Comparison of ENCODE assay signal across 13 mouse cellular contexts in the genomic region with DNA sequence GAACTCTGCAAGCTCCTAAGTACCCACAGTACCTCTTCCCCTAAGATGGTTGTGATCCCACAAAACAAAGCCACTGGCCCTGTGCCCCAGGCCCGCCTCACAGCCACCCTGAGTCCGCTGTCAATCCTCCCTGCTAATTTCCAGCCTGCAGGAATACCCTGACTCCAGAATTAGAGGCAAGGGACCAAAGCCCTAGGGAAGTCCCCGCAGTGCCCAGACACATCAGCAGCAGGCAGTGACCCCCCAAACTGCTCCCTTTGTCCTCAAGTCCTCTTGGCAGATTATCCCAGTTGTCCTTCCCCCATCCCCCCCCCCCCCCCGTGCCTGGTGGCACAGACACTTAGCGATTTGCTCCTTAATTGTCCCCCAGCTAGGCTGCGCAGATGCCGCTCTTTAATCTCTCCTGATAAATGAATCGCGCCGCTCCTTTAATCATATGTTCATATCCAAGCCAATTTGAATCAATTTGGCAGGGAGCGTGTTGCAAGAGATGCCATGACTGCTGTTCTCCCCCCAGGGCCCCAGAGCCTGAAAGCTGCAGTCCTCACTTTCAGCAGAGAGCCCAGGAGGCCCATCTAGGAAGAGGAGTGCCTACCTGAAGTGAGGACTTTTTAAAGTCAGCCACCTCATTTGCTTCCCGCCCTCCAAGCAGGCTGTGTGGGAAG. TPM values are rescaled to one million over a fixed set of nuclear protein-coding genes. Genes with fewer than 3 reads are reported as not detected.
DNase-seq lines count a peak whose midpoint lies in the region; ATAC-seq and TF ChIP-seq lines count a peak whose summit lies in the region.
"Had no signal": no experiment of that assay in that cellular context is flagged by ENCODE, and none has a peak within 500 bp of the region (broad histone marks: within the 10 kb centered on the region; RNA-seq: fewer than 3 reads in every experiment).

No protein-coding gene starts in this region.

- 0 out of 2 replicates have a peak overlapping the region, but pooled peaks have one; percentile 21 for H3K9ac ChIP-seq in embryonic facial prominence, embryonic 14.5 days (ENCODE audit: low read depth, low read length)
- H3K9ac ChIP-seq in hindbrain, embryonic 13.5 days = peak overlapping the region; percentile 43; the same call in 1 of the 2 replicates
- H3K9ac ChIP-seq in midbrain, embryonic 14.5 days (replicated peaks; ENCODE audit: low read length) = no peak overlapping the region; the same call in 1 of the 2 replicates
- H3K9ac ChIP-seq: heart, embryonic 15.5 days had no signal

- TF ChIP-seq CTCF in brain, embryonic 14.5 days (IDR thresholded peaks at IDR 0.05; ENCODE audit: borderline replicate concordance, extremely low read depth, insufficient read depth, insufficient read length) = no peak

- ATAC-seq in embryonic facial prominence, embryonic 14.5 days (ENCODE audit: low read depth) = no peak
- ATAC-seq in hindbrain, embryonic 13.5 days (ENCODE audit: low FRiP score) = peak; percentile 37; the same call in 1 of the 2 replicates
- ATAC-seq in midbrain, embryonic 14.5 days (ENCODE audit: low FRiP score, low TSS enrichment) = peak; percentile 48
- ATAC-seq: intestine, postnatal 0 days had no signal

- H3K4me3 ChIP-seq in embryonic facial prominence, embryonic 14.5 days (ENCODE audit: low read depth, low read length) = no peak overlapping the region
- no peak overlapping the region for H3K4me3 ChIP-seq in hindbrain, embryonic 13.5 days
- H3K4me3 ChIP-seq in midbrain, embryonic 14.5 days (replicated peaks; ENCODE audit: low read depth, low read length) = no peak overlapping the region
- H3K4me3 ChIP-seq: heart, embryonic 15.5 days had no signal

- H3K36me3 ChIP-seq in embryonic facial prominence, embryonic 14.5 days (ENCODE audit: control insufficient read depth, insufficient read depth, low read length) = peaks cover 14% of the 10 kb centered on the region
- peaks cover 14% of the 10 kb centered on the region for H3K36me3 ChIP-seq in hindbrain, embryonic 13.5 days
- H3K36me3 ChIP-seq in midbrain, embryonic 14.5 days (ENCODE audit: control insufficient read depth, insufficient read depth, low read length) = peaks cover 13% of the 10 kb centered on the region

- H3K27me3 ChIP-seq in embryonic facial prominence, embryonic 14.5 days (replicated peaks; ENCODE audit: control insufficient read depth, insufficient read depth, low read length) = 0 out of 2 replicates have a peak, but pooled peaks cover 5% of the 10 kb centered on the region
- peaks cover 46% of the 10 kb centered on the region for H3K27me3 ChIP-seq in hindbrain, embryonic 13.5 days
- H3K27me3 ChIP-seq in midbrain, embryonic 14.5 days (ENCODE audit: control insufficient read depth, insufficient read depth, low read length) = peaks cover 13% of the 10 kb centered on the region; the same call in 1 of the 2 replicates
- H3K27me3 ChIP-seq: CH12.LX; heart, embryonic 15.5 days had no signal

- no peaks in the 10 kb centered on the region for H3K9me3 ChIP-seq in embryonic facial prominence, embryonic 14.5 days (ENCODE audit: control insufficient read depth, low read length)
- no peaks in the 10 kb centered on the region for H3K9me3 ChIP-seq in hindbrain, embryonic 13.5 days
- no peaks in the 10 kb centered on the region for H3K9me3 ChIP-seq in midbrain, embryonic 14.5 days (ENCODE audit: control insufficient read depth, low read length)
- H3K9me3 ChIP-seq: heart, embryonic 15.5 days had no signal

- peak; percentile 95 for DNase-seq in brain, embryonic 14.5 days (ENCODE audit: low read depth)
- peak; percentile 67 for DNase-seq in embryonic facial prominence, embryonic 14.5 days (ENCODE audit: low spot score)
- DNase-seq in midbrain, embryonic 14.5 days = peak; percentile 83
- DNase-seq in urinary bladder, postnatal 36 days (ENCODE audit: low spot score in 2 of 2) = no peak
- DNase-seq in left cerebral cortex, postnatal 14 days (ENCODE audit: low spot score in 2 of 2) = no peak
- no peak for DNase-seq in layer of hippocampus, postnatal 10 days (ENCODE audit: low spot score in 2 of 2)
- no peak for DNase-seq in gastrocnemius, postnatal 14 days
- DNase-seq: cerebellum, adult 9-10 months; lung, adult 18-20 months had no signal

- intact Hi-C loops in left cerebral cortex, postnatal 14 days (cut with DNase I) = no loop called here
- intact Hi-C loops in gastrocnemius, postnatal 14 days (cut with DNase I; ENCODE audit: low total_unique reads) = no loop called here

- no peak for TF ChIP-seq POLR2A in brain, embryonic 14.5 days (IDR thresholded peaks at IDR 0.05; ENCODE audit: borderline replicate concordance, extremely low read depth, insufficient read depth, insufficient read length, poor library complexity, severe bottlenecking)

- no peak overlapping the region for H3K27ac ChIP-seq in embryonic facial prominence, embryonic 14.5 days (replicated peaks; ENCODE audit: low read depth, low read length)
- peak overlapping the region; percentile 84 for H3K27ac ChIP-seq in hindbrain, embryonic 13.5 days
- peak overlapping the region; percentile 66 for H3K27ac ChIP-seq in midbrain, embryonic 14.5 days (replicated peaks; ENCODE audit: low read depth, low read length)
- H3K27ac ChIP-seq: heart, embryonic 15.5 days had no signal

- peaks cover 17% of the 10 kb centered on the region for H3K4me1 ChIP-seq in embryonic facial prominence, embryonic 14.5 days (ENCODE audit: control insufficient read depth, insufficient read depth, low read length)
- H3K4me1 ChIP-seq in hindbrain, embryonic 13.5 days (replicated peaks) = peaks cover 79% of the 10 kb centered on the region
- peaks cover 49% of the 10 kb centered on the region for H3K4me1 ChIP-seq in midbrain, embryonic 14.5 days (ENCODE audit: control insufficient read depth, insufficient read depth, low read length)

- 26% methylated on average over 10 of the region's 12 CpGs for WGBS in embryonic facial prominence, embryonic 14.5 days
- 13% methylated on average over 11 of the region's 12 CpGs for WGBS in hindbrain, embryonic 13.5 days
- 4% methylated on average over 12 of the region's 12 CpGs for WGBS in midbrain, embryonic 14.5 days

- no peak overlapping the region for H3K4me2 ChIP-seq in embryonic facial prominence, embryonic 14.5 days (ENCODE audit: low read depth, low read length)
- no peak overlapping the region for H3K4me2 ChIP-seq in hindbrain, embryonic 13.5 days
- 0 out of 2 replicates have a peak overlapping the region, but pooled peaks have one; percentile 4 for H3K4me2 ChIP-seq in midbrain, embryonic 14.5 days (ENCODE audit: low read length)
- H3K4me2 ChIP-seq: heart, embryonic 15.5 days had no signal

RNA-seq across cellular contexts. Expression of gene Pipox, which starts 26.3 kb away (rescaled TPM):
- polyA plus RNA-seq in brain, embryonic 14.5 days (2012; rRNA removed) = 10.0 and 19.2 TPM in 2 replicates
- polyA plus RNA-seq in embryonic facial prominence, embryonic 14.5 days (2014; fragmentation: Nextera tagmentation; extraction: Ambion mirVana) = 1.5 and 1.8 TPM in 2 replicates
- 4.2 and 6.6 TPM in 2 replicates for polyA plus RNA-seq in hindbrain, embryonic 13.5 days (2015; fragmentation: Nextera tagmentation; extraction: Ambion mirVana)
- 4.0 and 4.2 TPM in 2 replicates for polyA plus RNA-seq in midbrain, embryonic 14.5 days (2014; fragmentation: Nextera tagmentation; extraction: Ambion mirVana)
- total RNA-seq in left cerebral cortex, postnatal 14 days (2021) = under 1 TPM; 0.18 to 0.70 TPM
- 1 to 10 TPM; 1.5 to 1.9 TPM for total RNA-seq in layer of hippocampus, postnatal 10 days (2021)
- under 1 TPM in 1 of 2 experiments, not detected in 1; 0.94 TPM for total RNA-seq in gastrocnemius, postnatal 14 days (2021)

Comparison
In these comparisons a context has a peak if more than half of its experiments do, and no peak if none do; other contexts are left out.
1. DNase-seq: peak in brain, embryonic 14.5 days (single experiment), embryonic facial prominence, embryonic 14.5 days (single experiment) and midbrain, embryonic 14.5 days (single experiment); none in urinary bladder, postnatal 36 days (0 of 2), left cerebral cortex, postnatal 14 days (0 of 2), layer of hippocampus, postnatal 10 days (0 of 2) and gastrocnemius, postnatal 14 days (single experiment).